Mouse (Mus musculus) thymus, postnatal 4 days (tissue): ENCODE measurements around the gene 4921504E06Rik.

Source experiments
- DNase-seq: peaks from one replicate; pipeline ENCODE4 v3.0.0; 2021

Gene 4921504E06Rik

GRCm38 (mm10) chr2:19553821-19554592, at the start of gene 4921504E06Rik:
4921504E06Rik (minus strand) TSS chr2:19553914.
- DNase-seq = peak; percentile 74

GRCm38 (mm10) chr2:19601386-19601925, 47.7 kb upstream of the 4921504E06Rik start:
- peak; percentile 17 for DNase-seq

GRCm38 (mm10) chr2:19600860-19601259, 47.1 kb upstream of the 4921504E06Rik start:
- DNase-seq = no peak

DNA sequence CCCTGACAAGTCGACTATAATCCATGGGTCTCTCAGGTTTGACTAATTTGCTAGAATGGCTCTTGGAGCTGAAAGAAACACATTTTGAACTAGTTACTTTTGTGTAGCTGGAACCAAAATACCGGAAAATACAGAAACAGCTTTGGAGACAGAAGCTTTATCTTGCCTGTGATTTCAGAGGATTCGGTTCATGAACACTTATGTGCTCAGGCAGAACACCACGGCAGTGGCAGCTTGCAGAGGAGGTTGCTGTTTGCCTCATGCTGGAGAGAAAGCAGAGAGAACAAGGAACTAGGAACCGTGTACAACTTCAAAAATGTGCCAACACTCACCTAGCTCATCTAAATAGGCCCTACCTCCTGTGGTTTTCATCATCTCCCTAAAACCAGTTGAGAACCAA, 46.1 kb upstream of the 4921504E06Rik start:
- no peak for DNase-seq

- no peak for DNase-seq
Observed at GRCm38 (mm10) chr2:19596988-19597387, 43.3 kb upstream of the 4921504E06Rik start.

DNA sequence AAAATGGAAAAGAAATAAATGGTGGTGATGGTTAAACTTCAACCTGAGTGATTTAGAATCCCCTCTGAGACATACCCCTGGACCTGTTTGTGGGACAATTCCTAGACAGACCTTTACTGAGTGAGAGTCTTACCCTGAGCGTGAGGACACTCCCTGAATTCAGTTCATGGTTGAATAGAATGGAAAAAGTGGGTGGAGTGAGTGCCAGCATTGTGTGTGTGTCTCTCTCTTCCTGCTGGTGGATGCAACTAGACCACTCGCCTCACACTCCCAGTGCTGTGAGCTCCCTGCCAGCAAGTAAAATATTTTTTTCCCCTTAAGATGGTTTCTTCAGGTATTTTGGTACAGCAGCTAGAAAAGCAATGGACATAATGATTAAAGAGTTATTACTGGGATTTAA, 42.7 kb upstream of the 4921504E06Rik start:
- no peak for DNase-seq

DNA sequence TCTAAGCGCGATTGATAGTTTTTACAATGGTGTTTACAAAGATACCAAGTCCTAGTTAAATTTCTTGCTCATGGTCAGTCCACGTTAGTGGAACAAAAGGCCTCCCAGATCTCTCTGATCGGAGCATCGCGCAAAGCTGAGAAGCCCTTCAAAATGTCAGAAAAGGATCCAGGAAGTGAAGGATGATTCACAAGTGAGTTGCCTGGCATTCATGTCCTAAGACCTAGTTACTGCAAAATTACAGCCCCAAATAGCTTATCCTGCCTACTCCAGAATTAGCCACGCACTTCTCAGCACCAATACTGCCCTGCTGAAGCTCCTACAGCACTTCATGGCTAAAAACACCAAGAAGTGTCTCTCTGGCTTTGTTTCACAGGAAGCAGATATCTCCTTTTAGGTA, 41.1 kb upstream of the 4921504E06Rik start:
- no peak for DNase-seq

- no peak for DNase-seq
Observed at GRCm38 (mm10) chr2:19579846-19580245, 26.1 kb upstream of the 4921504E06Rik start.

DNA sequence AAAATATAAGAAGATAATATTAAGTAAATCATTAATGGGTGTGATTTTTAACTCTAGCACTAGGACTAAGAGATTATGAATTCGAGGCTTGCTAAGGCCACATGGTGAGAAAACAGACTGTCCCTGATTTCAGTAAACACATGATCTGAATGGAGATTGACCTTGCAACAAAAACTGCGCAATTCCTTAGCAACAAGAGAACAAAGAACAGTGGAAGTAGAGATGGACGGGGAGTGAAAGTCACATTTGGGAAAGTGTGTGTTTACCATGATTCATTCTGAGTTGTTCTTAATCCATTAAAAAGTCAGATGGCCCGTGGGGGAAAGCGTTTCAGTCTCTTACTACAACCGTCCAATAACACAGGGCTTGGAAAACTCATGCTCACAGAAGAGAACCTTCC, 25.5 kb upstream of the 4921504E06Rik start:
- DNase-seq = no peak

DNA sequence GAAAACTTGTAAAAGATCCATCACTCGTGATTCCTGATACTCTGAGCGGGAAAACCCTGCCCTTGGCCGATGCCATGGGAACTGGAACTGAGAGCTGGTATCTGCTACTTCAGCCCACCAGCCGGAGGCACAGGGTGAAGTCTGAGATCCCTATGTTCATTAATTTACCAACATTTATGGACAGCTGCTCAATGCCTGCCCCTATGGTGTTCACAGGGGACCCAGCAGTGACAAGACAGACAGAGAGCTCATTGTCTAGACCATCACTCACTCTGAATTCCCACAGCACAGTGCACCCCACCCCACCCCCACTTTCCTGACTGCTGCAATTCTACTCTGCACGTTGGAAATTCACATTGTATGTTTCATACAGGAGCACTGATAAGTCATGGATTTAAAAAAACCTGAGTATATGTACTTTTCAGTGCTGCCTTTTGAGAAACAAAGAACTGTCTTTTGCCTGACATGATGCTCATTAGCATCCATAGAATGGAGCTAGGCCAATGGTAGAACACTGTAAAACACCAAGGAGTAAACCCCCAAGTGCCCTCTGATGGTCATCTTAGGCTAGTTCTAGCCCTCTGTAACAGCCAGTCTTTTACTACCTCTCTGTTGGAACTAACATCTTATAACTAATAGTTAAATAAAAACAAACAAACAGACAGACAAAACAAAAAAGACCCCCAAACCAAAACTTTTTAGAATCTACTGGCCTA, 8.6 kb upstream of the 4921504E06Rik start:
- no peak for DNase-seq

DNA sequence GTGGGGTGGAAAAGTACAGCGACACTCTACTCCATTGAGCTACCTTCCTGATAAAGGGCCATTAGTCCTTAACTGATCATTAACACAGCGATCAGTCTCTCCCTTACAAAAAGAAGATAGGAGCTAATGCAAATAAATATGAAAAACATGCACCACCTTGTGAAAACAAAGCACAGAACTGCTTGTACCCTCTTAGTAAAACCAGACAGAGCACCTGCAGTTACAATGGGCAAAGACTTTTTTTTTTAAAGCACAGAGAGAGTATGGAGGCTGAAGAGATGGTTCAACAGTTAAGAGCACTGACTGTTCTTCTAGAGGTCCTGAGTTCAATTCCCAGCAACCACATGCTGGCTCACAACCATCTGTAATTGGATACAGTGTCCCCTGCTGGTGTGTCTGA, 6.9 kb upstream of the 4921504E06Rik start:
- DNase-seq = no peak

- no peak for DNase-seq
Observed at GRCm38 (mm10) chr2:19560071-19560470, 6.4 kb upstream of the 4921504E06Rik start.

- no peak for DNase-seq
Observed at GRCm38 (mm10) chr2:19551396-19551795, 2.3 kb downstream of the 4921504E06Rik start.

DNA sequence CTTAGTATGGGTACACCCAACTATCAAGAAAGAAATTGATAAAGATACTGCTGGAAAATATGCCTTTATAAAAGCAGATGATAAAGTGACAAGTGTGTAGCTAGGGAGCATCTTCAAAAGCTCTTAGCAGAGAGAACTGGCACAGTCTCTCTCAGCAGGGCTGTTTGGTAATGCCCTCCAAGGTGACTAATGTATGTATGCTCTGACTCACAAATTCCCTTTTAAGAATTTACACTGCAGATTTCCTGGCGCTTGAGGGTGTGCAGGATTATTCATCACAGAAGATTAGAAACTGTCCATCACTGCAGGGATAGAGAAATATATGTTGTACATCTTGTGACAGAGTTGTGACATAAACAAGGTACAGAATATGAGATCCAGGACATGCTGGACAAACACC, 12.8 kb downstream of the 4921504E06Rik start:
- no peak for DNase-seq

DNA sequence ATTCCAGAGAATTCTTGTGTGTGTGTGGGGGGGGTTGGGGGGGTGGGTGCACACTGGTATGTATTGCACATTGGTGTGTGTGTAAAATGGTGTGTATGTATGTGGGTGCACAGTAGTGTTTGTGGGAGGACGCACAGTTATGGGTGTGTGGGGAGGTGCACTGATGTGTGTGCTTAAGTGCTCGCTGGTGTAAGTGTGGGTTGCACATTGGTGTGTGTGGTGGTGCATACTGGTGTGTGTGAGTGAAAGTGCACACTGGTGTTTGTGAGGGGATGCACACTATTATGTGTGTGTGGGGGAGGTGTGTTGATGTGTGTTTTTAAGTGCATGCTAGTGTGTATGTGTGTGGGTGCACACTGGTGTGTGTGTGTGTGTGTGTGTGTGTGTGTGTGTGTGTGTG, 24.3 kb downstream of the 4921504E06Rik start:
- no peak for DNase-seq

DNA sequence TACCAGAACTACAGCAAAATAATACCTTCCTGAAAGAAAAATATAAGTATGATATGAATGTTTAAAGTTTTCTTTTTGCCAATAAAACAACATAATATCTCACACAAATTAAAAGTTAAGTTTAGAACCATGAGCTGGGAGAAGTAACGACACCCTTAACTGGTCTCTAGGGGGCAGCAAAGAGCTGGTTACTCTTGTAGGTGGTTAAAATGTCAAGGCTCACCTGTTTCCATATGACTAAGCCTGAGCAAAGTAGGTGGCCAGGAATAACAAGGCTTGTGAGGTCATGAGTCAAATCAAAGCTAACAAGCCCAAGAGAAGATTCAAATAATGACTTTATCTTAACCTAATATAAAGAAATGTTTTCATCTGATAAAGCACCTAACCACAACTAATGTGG, 24.9 kb downstream of the 4921504E06Rik start:
- peak; percentile 60 for DNase-seq

DNA sequence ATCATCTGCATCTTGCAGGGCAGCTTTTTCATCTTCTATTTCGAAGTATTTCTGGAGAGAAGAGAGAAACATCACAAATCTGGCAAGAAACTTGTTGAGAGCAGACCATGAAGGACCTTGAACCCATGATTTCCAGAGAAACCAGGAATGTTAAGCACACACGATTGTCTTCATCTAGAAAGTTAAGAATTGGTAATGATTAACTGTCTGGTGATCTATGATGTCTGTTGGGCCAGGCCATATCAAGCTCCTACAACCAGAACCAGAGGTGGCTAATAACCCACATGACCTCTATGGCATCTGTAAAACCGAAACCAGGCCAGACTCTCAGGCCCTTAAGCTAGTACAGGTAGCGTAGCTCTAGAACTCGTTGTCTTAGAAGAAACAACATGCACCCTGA, 29.6 kb downstream of the 4921504E06Rik start:
- no peak for DNase-seq

DNA sequence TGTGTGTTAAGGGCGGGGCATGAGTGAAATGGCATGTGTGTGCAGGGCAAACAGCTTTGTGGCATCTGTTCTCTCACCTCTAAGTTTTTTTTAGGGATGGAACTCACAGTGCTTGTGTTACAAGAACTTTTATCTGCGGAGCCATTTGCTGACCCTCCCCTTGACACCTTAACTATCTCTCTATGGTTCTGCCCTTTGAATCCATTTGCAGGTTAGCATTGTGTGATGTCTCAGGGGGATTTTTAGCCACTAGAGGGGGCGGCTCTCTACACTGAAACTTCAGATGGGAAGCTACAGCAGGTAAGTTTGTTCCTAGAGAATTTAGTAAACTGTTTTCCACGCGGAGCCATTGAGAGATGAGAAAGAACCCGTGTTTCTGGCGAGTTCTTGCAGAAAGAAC, 32.1 kb downstream of the 4921504E06Rik start:
- DNase-seq = peak; percentile 63

GRCm38 (mm10) chr2:19520617-19521016, 33.1 kb downstream of the 4921504E06Rik start:
- DNase-seq = no peak

DNA sequence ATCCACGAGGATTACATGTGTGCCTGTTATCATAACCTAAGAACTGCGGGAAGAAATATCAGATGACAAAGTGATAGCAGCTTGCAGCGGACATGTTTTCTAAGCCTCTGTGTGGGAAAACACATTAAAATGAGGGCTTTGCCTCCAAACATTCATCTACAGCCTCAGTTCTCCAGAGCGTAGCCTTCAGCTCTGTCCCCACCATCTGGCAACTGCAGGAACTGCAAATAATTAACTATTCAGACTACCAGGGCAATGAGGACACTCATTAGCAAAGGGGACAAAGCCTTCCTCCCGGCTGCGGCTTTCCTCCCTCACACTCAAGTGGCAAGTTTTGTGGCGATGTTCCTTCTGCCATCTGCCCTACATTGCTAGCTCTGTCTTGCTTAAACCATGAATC, 33.9 kb downstream of the 4921504E06Rik start:
- peak; percentile 50 for DNase-seq

DNA sequence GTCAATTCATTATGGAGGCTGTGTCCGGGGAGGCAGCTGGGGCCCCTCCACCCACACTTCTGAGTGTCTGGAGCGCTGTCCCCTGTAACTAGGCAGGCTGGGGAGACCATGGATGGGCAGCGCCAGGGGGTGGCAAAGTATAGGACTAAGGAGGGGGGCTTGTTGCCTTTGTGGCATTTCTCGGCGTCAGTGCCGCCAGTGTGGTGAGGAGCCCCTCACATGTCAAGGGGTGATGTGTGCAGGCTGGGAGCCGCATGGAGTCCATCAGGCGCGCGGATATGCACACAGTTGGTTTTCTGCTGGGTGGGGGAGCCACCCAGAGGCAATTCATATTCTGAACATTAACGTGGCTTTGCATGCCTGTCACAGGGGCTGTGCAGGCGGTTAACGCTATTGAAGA, 35.8 kb downstream of the 4921504E06Rik start:
- DNase-seq = no peak

DNA sequence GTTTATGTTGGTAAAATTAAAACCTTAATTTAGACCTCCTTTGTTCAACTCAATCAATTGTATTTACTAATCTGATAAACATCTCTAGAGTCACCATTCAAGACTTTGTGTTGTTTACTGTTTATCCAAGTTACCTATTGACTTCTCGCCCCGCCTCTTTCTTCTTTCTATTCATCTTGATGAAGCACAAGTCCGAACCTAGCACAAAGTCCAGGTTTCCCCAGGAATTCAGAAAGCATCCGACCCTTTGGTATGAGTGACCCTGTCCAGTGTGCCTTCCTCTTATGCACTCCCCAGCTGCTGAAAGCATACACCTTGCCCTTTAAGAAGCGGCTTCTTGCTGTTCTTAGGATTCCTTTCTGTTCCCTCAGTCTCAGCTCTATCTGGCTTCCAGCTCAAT, 41.3 kb downstream of the 4921504E06Rik start:
- no peak for DNase-seq

DNA sequence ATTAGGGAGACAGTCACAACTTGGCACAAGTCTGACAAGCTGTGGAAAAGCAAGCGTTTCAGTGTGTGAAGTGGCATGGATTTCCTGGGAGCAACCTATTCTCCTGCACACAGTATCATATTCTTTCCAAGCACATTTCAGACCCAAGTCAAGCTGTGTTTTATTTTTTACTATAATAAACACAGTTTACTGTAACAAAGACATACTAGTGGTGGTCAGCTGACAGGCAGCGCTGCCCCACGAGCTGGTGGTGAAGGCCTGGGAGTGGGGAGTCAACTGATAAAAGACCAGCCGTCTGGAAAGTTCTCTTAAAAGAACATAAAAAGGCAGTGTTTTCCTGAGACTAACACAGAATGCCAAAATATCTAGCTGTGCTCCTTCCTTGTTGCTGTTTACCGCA, 42.7 kb downstream of the 4921504E06Rik start:
- DNase-seq = no peak

DNA sequence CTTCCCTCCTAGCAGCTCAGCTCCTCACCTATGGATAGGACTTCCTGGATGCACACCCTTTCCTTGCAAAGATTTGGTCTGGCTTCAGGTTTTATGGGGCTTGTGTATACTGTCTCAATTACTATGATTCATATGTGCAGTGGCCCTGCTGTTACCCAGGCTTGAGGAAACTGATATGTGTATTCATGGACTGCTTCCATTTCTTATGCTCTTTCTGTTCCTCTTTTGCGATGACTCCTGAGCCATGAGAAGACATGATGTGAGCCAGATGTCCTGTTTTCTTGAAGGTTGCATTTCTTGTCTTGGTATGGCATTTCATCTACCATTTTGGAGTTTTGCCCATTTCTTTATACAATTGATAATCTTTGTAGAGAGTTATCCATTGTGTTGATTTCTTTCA, 48.0 kb downstream of the 4921504E06Rik start:
- no peak for DNase-seq
